9 mouse cellular contexts compared by ENCODE assay signal in the genomic region with DNA sequence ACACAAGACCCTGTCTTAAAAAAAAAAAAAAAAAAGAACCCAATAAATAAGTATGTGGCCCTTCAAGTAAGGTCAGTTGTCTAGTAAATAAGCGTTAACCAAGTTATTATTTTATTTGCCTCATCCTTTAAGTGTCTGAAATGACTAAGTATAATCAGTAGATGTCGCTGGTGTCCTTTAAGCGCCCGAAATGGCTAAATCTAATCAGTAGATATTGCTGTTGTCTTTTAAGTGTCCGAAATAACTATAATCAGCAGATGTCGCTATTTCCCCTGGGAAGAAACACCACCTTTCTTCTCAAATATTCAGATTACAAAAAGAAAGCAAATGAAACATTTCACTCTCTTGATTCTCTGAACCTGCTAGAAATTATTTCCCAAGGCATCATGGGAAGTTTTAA. TPM values are rescaled to one million over a fixed set of nuclear protein-coding genes. Genes with fewer than 3 reads are reported as not detected.
DNase-seq lines count a peak whose midpoint lies in the region; ATAC-seq lines count a peak whose summit lies in the region.
"Had no signal": no experiment of that assay in that cellular context is flagged by ENCODE, and none has a peak within 500 bp of the region (broad histone marks: within the 10 kb centered on the region; RNA-seq: fewer than 3 reads in every experiment).

No protein-coding gene starts in this region.

- H3K36me3 ChIP-seq in heart, embryonic 11.5 days (ENCODE audit: control insufficient read depth, insufficient read depth, low read length), result no peaks in the 10 kb centered on the region
- no peaks in the 10 kb centered on the region for H3K36me3 ChIP-seq in hindbrain, embryonic 16.5 days (ENCODE audit: control insufficient read depth, insufficient read depth, low read length)
- H3K36me3 ChIP-seq: embryonic facial prominence, embryonic 13.5 days had no signal

- no peak overlapping the region for H3K4me3 ChIP-seq in heart, embryonic 11.5 days (ENCODE audit: low read depth, low read length)
- no peak overlapping the region for H3K4me3 ChIP-seq in hindbrain, embryonic 16.5 days (ENCODE audit: low read length)
- H3K4me3 ChIP-seq: embryonic facial prominence, embryonic 13.5 days had no signal

- no peak overlapping the region for H3K9ac ChIP-seq in heart, embryonic 11.5 days (ENCODE audit: low read depth, low read length)
- no peak overlapping the region for H3K9ac ChIP-seq in hindbrain, embryonic 16.5 days (ENCODE audit: low read depth, low read length)
- H3K9ac ChIP-seq: embryonic facial prominence, embryonic 13.5 days had no signal

- H3K9me3 ChIP-seq in heart, embryonic 11.5 days (replicated peaks; ENCODE audit: control insufficient read depth, low read length), result no peaks in the 10 kb centered on the region
- H3K9me3 ChIP-seq in hindbrain, embryonic 16.5 days (ENCODE audit: control insufficient read depth, low read length), result no peaks in the 10 kb centered on the region
- H3K9me3 ChIP-seq: embryonic facial prominence, embryonic 13.5 days had no signal

- no peak for ATAC-seq in heart, embryonic 11.5 days (replicated peaks; ENCODE audit: insufficient number of reproducible peaks, low FRiP score, low TSS enrichment)
- ATAC-seq in hindbrain, embryonic 16.5 days, result peak; percentile 54; the same call in 1 of the 2 replicates

- H3K27me3 ChIP-seq in heart, embryonic 11.5 days (ENCODE audit: control insufficient read depth, insufficient read depth, low read length), result no peaks in the 10 kb centered on the region
- H3K27me3 ChIP-seq in hindbrain, embryonic 16.5 days (replicated peaks; ENCODE audit: control insufficient read depth, insufficient read depth, low read length), result no peaks in the 10 kb centered on the region

- H3K4me1 ChIP-seq in heart, embryonic 11.5 days (ENCODE audit: control insufficient read depth, insufficient read depth, low read length), result no peaks in the 10 kb centered on the region
- no peaks in the 10 kb centered on the region for H3K4me1 ChIP-seq in hindbrain, embryonic 16.5 days (ENCODE audit: control insufficient read depth, insufficient read depth, low read depth, low read length)
- H3K4me1 ChIP-seq: embryonic facial prominence, embryonic 13.5 days had no signal

- DNase-seq in heart, adult 9 months (ENCODE audit: low spot score in 2 of 2), result peak; percentile 4 to 33
- DNase-seq in spleen, postnatal 36 days (ENCODE audit: low spot score in 2 of 2), result peak; percentile 36 to 60
- DNase-seq in spleen, adult 18-20 months, result no peak
- DNase-seq in c-Kit-positive CD71-negative TER-119-negative erythroid progenitor cells, embryonic 14.5 days (ENCODE audit: low read depth), result peak; percentile 74
- DNase-seq in natural killer cell, adult 2 months (ENCODE audit: low spot score in 2 of 2), result peak; percentile 5 to 35
- no peak for DNase-seq in urinary bladder, postnatal 4 days (ENCODE audit: low spot score in 2 of 2)

- no peak overlapping the region for H3K4me2 ChIP-seq in heart, embryonic 11.5 days
- H3K4me2 ChIP-seq in hindbrain, embryonic 16.5 days (ENCODE audit: low read length), result no peak overlapping the region
- H3K4me2 ChIP-seq: embryonic facial prominence, embryonic 13.5 days had no signal

- H3K27ac ChIP-seq in heart, embryonic 11.5 days (ENCODE audit: low read depth, low read length), result no peak overlapping the region
- H3K27ac ChIP-seq in hindbrain, embryonic 16.5 days (ENCODE audit: low read depth, low read length), result no peak overlapping the region
- H3K27ac ChIP-seq: embryonic facial prominence, embryonic 13.5 days had no signal

- WGBS in heart, embryonic 11.5 days (ENCODE audit: insufficient replicate concordance), result 17% methylated on average over 6 of the region's 6 CpGs
- WGBS in hindbrain, embryonic 16.5 days, result 25% methylated on average over 6 of the region's 6 CpGs

RNA-seq across cellular contexts. Expression of a gene that starts 5.8 kb away (rescaled TPM):
- polyA plus RNA-seq in heart, embryonic 11.5 days (2014; fragmentation: Nextera tagmentation; extraction: Ambion mirVana), result 0.37 TPM in 1 of 2 replicates, not detected in the other
- 0.15 TPM in 1 of 2 replicates, not detected in the other for polyA plus RNA-seq in hindbrain, embryonic 16.5 days (2015; fragmentation: Nextera tagmentation; extraction: Ambion mirVana)
- polyA plus RNA-seq: embryonic facial prominence, embryonic 13.5 days had no signal

Comparison
In these comparisons a context has a peak if more than half of its experiments do, and no peak if none do; other contexts are left out.
1. DNase-seq: peak in heart, adult 9 months (2 of 2), spleen, postnatal 36 days (2 of 2), c-Kit-positive CD71-negative TER-119-negative erythroid progenitor cells, embryonic 14.5 days (single experiment) and natural killer cell, adult 2 months (2 of 2); none in spleen, adult 18-20 months (0 of 2) and urinary bladder, postnatal 4 days (0 of 2).